Mouse (Mus musculus): ENCODE measurements around the gene Bid. TPM values are rescaled to one million over a fixed set of nuclear protein-coding genes. Genes with fewer than 3 reads are reported as not detected.
"Not testable (repeated sequence)": the region's sequence is repeated elsewhere in the genome, so short reads cannot be mapped to it uniquely, and the experiment has no call there.

Gene Bid
- total and polyA plus RNA-seq, 3 experiments, result 28.2 to 50.2 TPM; not detected in 1

DNA sequence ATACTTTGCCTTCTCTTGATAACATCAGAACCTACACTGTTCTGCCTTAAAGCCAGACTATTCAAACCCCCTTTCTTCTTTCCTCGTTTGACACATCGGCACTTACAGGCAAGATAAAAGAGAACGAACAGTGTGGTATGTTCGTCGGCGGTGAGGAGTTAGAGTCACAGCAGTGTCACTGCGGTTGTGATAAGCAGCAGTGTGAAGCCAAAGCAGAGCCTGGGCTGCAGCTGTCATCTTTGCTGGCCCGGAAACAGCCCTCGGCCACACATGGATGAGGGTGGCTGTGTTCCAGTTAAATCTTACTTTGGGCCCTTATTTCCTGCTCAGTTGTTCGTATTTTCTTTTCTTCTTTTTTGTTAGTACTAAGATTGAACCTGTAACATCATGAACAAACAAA is 62.2 kb downstream of the Bid start (continued):
- TF ChIP-seq GABPA (IDR thresholded peaks at IDR 0.05; ENCODE audit: low read depth, low read length), result no peak

DNA sequence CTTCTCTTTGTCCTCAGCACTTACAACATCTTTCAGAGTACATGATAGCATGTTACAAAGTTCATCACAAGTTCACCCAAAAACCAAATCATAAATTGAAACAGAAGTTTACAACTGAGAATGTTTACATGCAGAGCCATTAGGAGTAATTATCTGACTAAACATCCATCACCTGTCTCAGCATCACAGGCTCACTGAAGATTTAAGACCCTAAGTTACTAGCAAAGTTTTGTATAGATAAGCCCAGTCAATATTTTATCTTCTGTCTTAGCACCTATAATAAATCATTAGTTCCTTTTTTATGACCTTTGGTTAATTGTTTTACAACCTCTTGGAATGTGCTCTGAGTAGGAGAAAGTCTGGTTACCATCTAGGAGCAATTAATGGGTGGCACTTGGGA is 65.9 kb downstream of the Bid start:
- H3K27ac ChIP-seq (ENCODE audit: control insufficient read depth, low read depth, low read length); DNase-seq (ENCODE audit: low read depth, low spot score); H3K9me3 ChIP-seq (replicated peaks; ENCODE audit: insufficient read depth, low read length); H3K9ac ChIP-seq (ENCODE audit: control insufficient read depth, low read depth, low read length, poor library complexity, severe bottlenecking); H3K4me3 ChIP-seq (ENCODE audit: control insufficient read depth in 1 of 2, insufficient read depth in 1 of 2, low read depth in 2 of 2, low read length in 2 of 2); H3K27me3 ChIP-seq (ENCODE audit: control insufficient read depth in 1 of 2, insufficient read depth in 2 of 2, low read length in 2 of 2): not testable (repeated sequence)
- peaks cover 9 to 11% of the 10 kb centered on the region in 2 experiments for H3K4me1 ChIP-seq (ENCODE audit: control insufficient read depth in 1 of 2, insufficient read depth in 2 of 2, low read length in 2 of 2)
- H3K79me2 ChIP-seq (ENCODE audit: control insufficient read depth, insufficient read depth, low read length, poor library complexity), result peaks cover 13% of the 10 kb centered on the region
- peaks cover 20 to 23% of the 10 kb centered on the region in 2 experiments for H3K36me3 ChIP-seq (ENCODE audit: control insufficient read depth in 1 of 2, insufficient read depth in 2 of 2, low read length in 2 of 2)

Other genes with a start within 250 kb of the Bid start
- 0.12 TPM in 1 of 2 replicates, not detected in the other for gene Slc25a18, start 143.3 kb downstream of the Bid start, total RNA-seq (2012; rRNA removed)
- gene Slc25a18, start 143.3 kb downstream of the Bid start, polyA plus RNA-seq (2012; ENCODE audit: insufficient read depth in 1 of 2, insufficient read length in 2 of 2, low read depth in 1 of 2, low replicate concordance in 2 of 2, missing spikeins in 1 of 2), result under 1 TPM in 1 of 2 experiments, not detected in 1; 0.57 TPM
- 100 and 123 TPM in 2 replicates for gene Atp6v1e1, start 94.1 kb downstream of the Bid start, total RNA-seq (2012; rRNA removed)
- 100 to 1,000 TPM in 1 of 2 experiments, not detected in 1; 129 TPM for gene Atp6v1e1, start 94.1 kb downstream of the Bid start, polyA plus RNA-seq (2012; ENCODE audit: insufficient read depth in 1 of 2, insufficient read length in 2 of 2, low read depth in 1 of 2, low replicate concordance in 2 of 2, missing spikeins in 1 of 2)
- 48.0 and 49.9 TPM in 2 replicates for gene Bcl2l13, start 80.6 kb downstream of the Bid start, total RNA-seq (2012; rRNA removed)
- 10 to 100 TPM in 1 of 2 experiments, not detected in 1; 43.7 TPM for gene Bcl2l13, start 80.6 kb downstream of the Bid start, polyA plus RNA-seq (2012; ENCODE audit: insufficient read depth in 1 of 2, insufficient read length in 2 of 2, low read depth in 1 of 2, low replicate concordance in 2 of 2, missing spikeins in 1 of 2)
- 19.8 and 24.7 TPM in 2 replicates for gene Mical3, start 214.1 kb upstream of the Bid start, total RNA-seq (2012; rRNA removed)
- 100 to 1,000 TPM in 1 of 2 experiments, 10 to 100 TPM in 1; 31.4 to 125 TPM for gene Mical3, start 214.1 kb upstream of the Bid start, polyA plus RNA-seq (2012; ENCODE audit: insufficient read depth in 1 of 2, insufficient read length in 2 of 2, low read depth in 1 of 2, low replicate concordance in 2 of 2, missing spikeins in 1 of 2)

Data from MEL (cell line).